Mouse (Mus musculus): Measurements from ENCODE around the gene Gm49325. TPM values are rescaled to one million over a fixed set of nuclear protein-coding genes. Genes with fewer than 3 reads are reported as not detected.

Gm49325 gene
- total RNA-seq, 2 experiments from 2014 or later: 6.7 to 15.7 TPM

DNA sequence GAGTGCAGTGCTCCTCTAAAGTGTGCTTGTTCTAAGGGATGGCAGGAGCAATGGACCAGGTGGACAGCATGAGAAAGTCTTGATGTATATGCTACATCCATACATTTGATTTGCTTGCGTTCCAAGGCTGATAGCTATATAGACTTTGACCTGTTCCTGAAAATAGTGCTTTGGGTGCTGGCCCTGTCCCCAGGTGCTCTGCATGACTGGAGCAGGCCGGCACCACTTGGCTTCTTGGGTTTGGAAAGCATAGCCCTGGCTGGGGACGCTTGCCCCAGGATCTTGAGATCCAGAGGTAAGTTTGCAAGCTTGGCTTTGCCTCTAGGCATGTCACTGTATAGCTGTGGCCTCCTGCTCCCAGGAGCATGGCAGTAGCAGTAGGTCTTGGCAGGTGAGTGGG lies 19.4 kb upstream of the Gm49325 start:
- intact Hi-C loops (cut with DNase I): no loop called here
- DNase-seq (ENCODE audit: low spot score in 2 of 2): no peak

DNA sequence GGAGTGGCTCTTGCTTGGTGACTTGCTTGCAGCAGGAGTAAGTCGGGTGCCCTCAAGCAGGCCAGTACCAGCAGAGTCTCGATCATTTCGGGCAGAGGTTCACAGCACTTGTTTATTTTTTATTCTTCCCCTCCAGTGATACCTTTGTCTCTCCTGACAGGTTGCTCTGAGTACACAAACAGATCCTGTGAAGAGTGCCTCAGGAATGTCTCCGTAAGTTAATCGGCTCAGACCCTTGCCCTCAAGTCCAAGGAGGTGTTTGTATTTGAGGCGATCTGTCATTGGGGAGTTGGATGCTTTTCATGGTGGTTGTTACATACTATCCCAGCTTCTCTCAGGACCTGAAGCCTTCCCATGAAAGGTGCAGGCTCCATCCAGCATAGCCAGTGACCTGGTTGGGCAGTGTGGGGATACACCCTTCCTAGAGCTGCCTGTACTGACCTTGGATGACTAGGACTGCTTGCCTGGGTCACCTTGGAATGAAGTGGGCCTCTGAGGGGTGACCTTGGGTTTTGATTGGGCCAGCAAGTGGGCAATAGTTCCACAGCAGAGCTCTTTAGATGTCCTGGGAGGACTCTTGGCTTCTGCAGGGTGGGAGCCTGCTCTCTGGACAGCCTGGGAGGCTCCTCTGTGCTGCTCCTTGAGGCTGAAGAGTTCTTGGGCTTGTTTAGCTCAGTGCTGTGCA lies 18.8 kb upstream of the Gm49325 start:
- DNase-seq (ENCODE audit: low spot score in 2 of 2): no peak
- intact Hi-C loops (cut with DNase I): no loop called here

- intact Hi-C loops (cut with DNase I): no loop called here
- peak in 1 of 2 experiments; percentile 3 for DNase-seq (ENCODE audit: low spot score in 2 of 2)
Measured at GRCm38 (mm10) chr10:77588036-77588435, 18.0 kb upstream of the Gm49325 start.

DNA sequence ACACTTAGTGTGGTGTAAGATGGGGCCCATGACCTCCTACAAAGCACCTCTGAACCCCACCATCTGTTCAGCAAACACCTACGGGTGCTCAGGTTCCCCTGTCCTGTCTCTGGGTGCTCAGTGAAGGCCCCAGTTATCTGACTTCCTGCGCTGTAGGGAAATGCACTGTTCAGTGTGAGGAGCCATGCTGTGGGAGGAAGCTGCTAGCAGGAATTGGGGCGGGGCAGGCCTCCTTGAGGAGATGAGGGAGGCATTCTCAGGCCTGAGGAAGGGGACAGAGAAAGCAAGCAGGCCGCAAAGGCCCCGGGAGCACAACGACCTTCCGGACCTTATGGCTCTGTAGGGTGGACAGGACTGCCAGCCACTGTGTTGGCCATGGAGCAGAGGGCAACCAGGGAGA lies 16.9 kb upstream of the Gm49325 start:
- intact Hi-C loops (cut with DNase I): no loop called here
- DNase-seq (ENCODE audit: low spot score in 2 of 2): peak in 1 of 2 experiments; percentile 7

DNA sequence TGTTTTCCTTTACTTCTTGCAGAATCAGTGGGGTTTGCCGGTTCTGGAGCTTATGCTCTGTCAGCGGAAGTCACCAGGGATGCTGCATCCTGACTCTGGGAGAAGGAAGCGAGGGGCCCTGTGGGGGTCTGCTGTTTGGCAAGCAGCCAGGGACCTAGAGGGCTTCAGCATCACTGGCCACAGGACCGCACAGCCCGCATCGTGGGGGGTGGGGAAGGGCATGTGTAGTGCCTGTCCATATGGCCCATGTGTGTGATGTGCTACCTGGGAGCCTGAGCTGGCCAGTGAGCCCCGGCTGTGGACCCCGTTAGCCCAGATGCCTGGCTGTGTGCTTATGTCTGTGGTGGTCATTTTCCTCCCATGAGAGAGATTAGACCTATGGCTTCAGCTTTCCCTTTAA lies 16.2 kb upstream of the Gm49325 start:
- intact Hi-C loops (cut with DNase I): no loop called here
- no peak for DNase-seq (ENCODE audit: low spot score in 2 of 2)

- peak; percentile 66 to 67 for DNase-seq (ENCODE audit: low spot score in 2 of 2)
- intact Hi-C loops (cut with DNase I): no loop called here
Measured at GRCm38 (mm10) chr10:77590812-77591211, 15.2 kb upstream of the Gm49325 start.

DNA sequence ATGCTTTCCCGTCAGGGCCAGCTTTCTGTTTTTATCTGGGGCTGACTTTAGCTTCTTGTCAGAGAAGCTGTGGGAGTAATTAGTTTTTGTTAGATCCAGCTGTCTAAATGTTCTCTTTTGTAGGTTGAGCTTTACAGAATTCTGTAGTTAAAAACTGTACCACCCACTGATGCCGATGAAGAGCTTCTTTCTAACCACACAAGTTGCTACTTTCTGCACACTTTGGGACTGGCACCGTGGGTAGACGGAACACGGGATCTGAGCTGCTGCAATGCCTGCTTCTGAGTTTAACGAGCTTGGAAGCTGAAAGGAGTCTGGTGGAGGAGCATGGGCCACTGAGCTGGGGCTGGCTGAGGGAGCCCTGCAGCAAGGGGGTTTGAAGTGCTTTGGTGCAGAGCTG lies 14.5 kb upstream of the Gm49325 start:
- intact Hi-C loops (cut with DNase I): no loop called here

GRCm38 (mm10) chr10:77596060-77596459 lies 9.9 kb upstream of the Gm49325 start:
- intact Hi-C loops (cut with DNase I): no loop called here
- DNase-seq (ENCODE audit: low spot score in 2 of 2): peak in 1 of 2 experiments; percentile 69

More for the DNA sequence above, 14.5 kb upstream of the Gm49325 start:
- DNase-seq (ENCODE audit: low spot score in 2 of 2): peak; percentile 77 to 90

DNA sequence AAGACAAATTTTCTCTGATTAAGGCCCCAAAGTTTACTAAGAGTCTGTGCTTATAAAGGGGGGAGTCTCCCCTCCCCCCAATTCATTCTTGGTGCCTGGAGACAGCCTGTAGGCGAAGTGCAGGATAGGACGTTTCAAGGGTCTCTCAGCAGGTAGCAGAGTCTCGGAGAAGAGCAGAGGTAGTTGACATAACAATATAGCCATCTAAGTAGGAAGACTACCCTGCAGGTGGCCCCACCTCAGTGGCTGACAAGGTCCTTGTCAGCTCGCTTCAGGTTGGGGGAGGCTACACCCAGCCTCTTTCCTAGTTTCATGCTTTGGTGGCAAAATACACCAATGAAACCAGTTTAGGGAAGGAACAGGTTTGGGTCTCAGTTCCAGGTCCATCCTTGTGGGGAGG lies 3.0 kb upstream of the Gm49325 start:
- intact Hi-C loops (cut with DNase I): no loop called here
- DNase-seq (ENCODE audit: low spot score in 2 of 2): no peak

DNA sequence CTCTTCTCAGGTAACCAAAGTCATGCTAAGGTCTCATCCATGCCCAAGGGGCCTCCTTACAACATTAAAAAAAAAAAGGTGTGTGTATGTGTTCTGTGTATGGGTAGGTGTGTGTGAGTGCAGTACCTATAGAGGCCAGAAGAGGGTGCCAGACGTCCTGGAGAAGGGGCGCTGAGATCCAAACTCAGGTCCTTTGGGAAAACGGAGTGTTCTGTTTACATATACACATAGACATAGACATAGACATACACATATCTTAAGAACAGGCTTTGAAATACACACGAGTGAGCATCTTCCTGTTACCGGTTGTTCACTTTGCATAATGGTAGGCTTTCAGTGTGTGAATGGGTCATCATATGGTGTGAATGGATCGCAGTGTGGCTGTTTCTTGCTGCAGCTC lies 1.9 kb upstream of the Gm49325 start:
- intact Hi-C loops (cut with DNase I): no loop called here
- DNase-seq (ENCODE audit: low spot score in 2 of 2): no peak

GRCm38 (mm10) chr10:77604958-77605357 lies 1.0 kb upstream of the Gm49325 start:
- intact Hi-C loops (cut with DNase I): loop anchor here (5.0 kb wide), 1 partner anchor 88 kb away; the partner anchor contains the start of gene Fam207a

GRCm38 (mm10) chr10:77605368-77605767 lies 629 bp upstream of the Gm49325 start:
- DNase-seq (ENCODE audit: low spot score in 2 of 2): no peak
- intact Hi-C loops (cut with DNase I): loop anchor here (5.0 kb wide), 1 partner anchor 88 kb away; the partner anchor contains the start of gene Fam207a

More at GRCm38 (mm10) chr10:77604958-77605357, 1.0 kb upstream of the Gm49325 start:
- DNase-seq (ENCODE audit: low spot score in 2 of 2): no peak

DNA sequence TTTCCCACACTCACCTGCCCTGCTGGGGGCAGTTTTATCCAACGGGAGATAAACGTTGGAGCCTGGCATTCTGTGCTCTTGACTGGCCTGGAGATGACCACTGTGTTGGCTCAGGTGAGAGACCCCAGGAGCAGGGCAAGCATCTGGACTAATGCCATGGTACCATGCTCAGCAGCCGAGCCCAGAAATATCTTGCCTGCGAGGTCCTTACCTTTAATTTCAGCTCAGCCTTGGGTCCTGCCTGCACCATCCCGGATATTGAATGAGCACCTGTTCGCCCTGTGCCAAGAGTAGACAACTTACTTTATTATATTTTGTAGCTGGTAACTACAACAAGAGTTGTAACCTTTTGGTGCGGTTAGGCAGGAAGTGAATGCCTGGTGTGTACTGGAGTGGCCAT lies 858 bp downstream of the Gm49325 start:
- DNase-seq (ENCODE audit: low spot score in 2 of 2): no peak
- intact Hi-C loops (cut with DNase I): loop anchor here (5.0 kb wide), 1 partner anchor 90 kb away; the partner anchor contains the start of gene Fam207a

DNA sequence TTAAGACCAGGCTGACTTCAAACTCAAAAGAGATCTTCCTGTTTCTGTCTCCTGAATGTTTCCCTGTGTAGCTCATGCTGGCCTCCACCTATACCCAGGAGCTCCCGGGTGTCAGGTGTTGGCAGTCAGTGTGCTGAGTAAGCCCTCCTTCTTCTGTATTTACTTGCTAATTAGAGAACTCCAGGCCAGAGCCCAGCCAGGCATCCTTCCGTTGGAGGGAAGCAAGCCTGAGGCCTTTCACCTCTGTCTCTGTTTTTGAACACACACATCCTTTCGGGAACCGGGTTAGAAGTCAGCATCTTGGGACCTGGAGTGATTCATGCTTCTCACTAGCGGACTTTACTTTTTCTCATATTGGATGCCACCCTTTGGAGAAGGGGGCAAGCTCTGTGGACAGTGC lies 1.4 kb downstream of the Gm49325 start:
- intact Hi-C loops (cut with DNase I): loop anchor here (5.0 kb wide), 1 partner anchor 90 kb away; the partner anchor contains the start of gene Fam207a
- DNase-seq (ENCODE audit: low spot score in 2 of 2): no peak

- intact Hi-C loops (cut with DNase I): loop anchor here (5.0 kb wide), 1 partner anchor 91 kb away; the partner anchor contains the start of gene Fam207a
Measured at GRCm38 (mm10) chr10:77608589-77608988, 2.6 kb downstream of the Gm49325 start.

DNA sequence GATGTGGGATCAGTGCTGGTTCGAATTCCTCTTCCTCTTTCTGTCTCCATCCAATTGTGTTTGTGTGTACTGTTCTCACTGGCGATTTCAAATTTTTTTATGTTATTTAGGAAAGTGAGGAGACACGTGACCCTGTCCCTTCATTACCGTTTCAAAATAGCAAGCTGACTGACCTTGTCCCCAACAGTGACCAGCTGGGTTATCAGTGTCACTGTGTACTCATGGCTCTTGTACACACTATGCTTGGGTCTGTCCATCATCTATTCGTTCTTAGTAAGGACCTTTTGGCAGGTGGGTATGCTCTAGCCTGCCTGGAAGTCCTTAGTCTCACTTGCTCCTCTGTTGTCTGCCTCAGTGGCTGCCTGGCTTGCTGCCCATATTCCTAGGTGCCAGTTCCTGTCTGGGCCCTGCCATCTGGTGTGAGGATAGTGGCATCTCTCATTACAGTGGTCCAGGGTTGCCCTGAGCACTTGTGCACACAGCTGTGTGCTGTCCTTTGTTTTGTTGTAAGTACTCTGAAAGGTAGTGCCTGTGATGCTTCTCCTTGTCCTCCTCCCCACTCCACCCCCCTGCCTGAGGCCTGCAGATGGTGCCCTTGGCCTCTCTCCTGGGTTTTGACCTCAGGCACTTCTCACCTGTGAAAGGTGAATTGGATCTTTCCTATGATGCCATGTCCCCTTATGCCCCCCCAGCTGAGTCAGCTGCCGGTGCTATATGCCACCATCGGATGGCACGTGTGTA lies 4.4 kb downstream of the Gm49325 start:
- no peak for DNase-seq (ENCODE audit: low spot score in 2 of 2)
- intact Hi-C loops (cut with DNase I): no loop called here

More at GRCm38 (mm10) chr10:77608589-77608988, 2.6 kb downstream of the Gm49325 start:
- DNase-seq (ENCODE audit: low spot score in 2 of 2): no peak

GRCm38 (mm10) chr10:77613409-77613808 lies 7.4 kb downstream of the Gm49325 start:
- intact Hi-C loops (cut with DNase I): no loop called here
- DNase-seq (ENCODE audit: low spot score in 2 of 2): no peak

- intact Hi-C loops (cut with DNase I): no loop called here
- DNase-seq (ENCODE audit: low spot score in 2 of 2): no peak
Measured at GRCm38 (mm10) chr10:77615647-77616046, 9.7 kb downstream of the Gm49325 start.

- no peak for DNase-seq (ENCODE audit: low spot score in 2 of 2)
- intact Hi-C loops (cut with DNase I): no loop called here
Measured at GRCm38 (mm10) chr10:77616166-77616565, 10.2 kb downstream of the Gm49325 start.

- DNase-seq (ENCODE audit: low spot score in 2 of 2): no peak
- intact Hi-C loops (cut with DNase I): no loop called here
Measured at GRCm38 (mm10) chr10:77616926-77617325, 10.9 kb downstream of the Gm49325 start.

Data from left cerebral cortex, postnatal 14 days (tissue).